Mouse (Mus musculus) intestine, embryonic 16.5 days (tissue): ENCODE results near the gene Slc25a1. TPM values are rescaled to one million over a fixed set of nuclear protein-coding genes. Genes with fewer than 3 reads are reported as not detected.

Source experiments
- ATAC-seq: fragments of 200-750 bp; cut with Nextera tagmentation; 2 replicates; pipeline ENCODE4 v1.8.0; 2017; ENCODE audit warnings: moderate TSS enrichment, moderate library complexity
- H3K27ac ChIP-seq: fragments of 300-500 bp; sonication (generic); 2 replicates; pipeline ENCODE4 v1.5.1; 2014; ENCODE audit warnings: mild to moderate bottlenecking, low read length
- H3K27me3 ChIP-seq: fragments of 300-500 bp; sonication (generic); replicated peaks from 2 replicates; pipeline ENCODE4 v1.6.1; 2014; ENCODE audit warnings: low read length, control low read depth, mixed read lengths; ENCODE audit not compliant: control insufficient read depth, insufficient read depth
- H3K36me3 ChIP-seq: fragments of 300-500 bp; sonication (generic); 2 replicates; pipeline ENCODE4 v1.6.1; 2014; ENCODE audit warnings: low read length, control low read depth; ENCODE audit not compliant: control insufficient read depth, insufficient read depth
- H3K4me1 ChIP-seq: fragments of 300-500 bp; sonication (generic); 2 replicates; pipeline ENCODE4 v1.6.1; 2014; ENCODE audit warnings: low read length, control low read depth, mixed read lengths; ENCODE audit not compliant: control insufficient read depth, insufficient read depth
- H3K4me2 ChIP-seq: fragments of 300-500 bp; sonication (generic); 2 replicates; pipeline ENCODE4 v1.6.1; 2014; ENCODE audit warnings: low read depth, low read length, control low read depth
- H3K4me3 ChIP-seq: fragments of 300-500 bp; sonication (generic); 2 replicates; pipeline ENCODE4 v1.5.1; 2014; ENCODE audit warnings: mild to moderate bottlenecking, low read length
- H3K9ac ChIP-seq: fragments of 300-500 bp; sonication (generic); 2 replicates; pipeline ENCODE4 v1.6.1; 2014; ENCODE audit warnings: low read depth, low read length
- H3K9me3 ChIP-seq: fragments of 300-500 bp; sonication (generic); 2 replicates; pipeline ENCODE4 v1.6.1; 2016; ENCODE audit warnings: low read length, control low read depth; ENCODE audit not compliant: control insufficient read depth
- WGBS: fragments of 180-500 bp; shearing (Covaris S2); extraction: QIAGEN DNeasy Blood & Tissue Kit; methylation state at CpG from one replicate; pipeline ENCODE4 v1.1.7; 2014; 5-methylcytosine and 5-hydroxymethylcytosine counted together
- polyA plus RNA-seq: library from polyadenylated mRNA; unstranded; fragments of >200 nt; fragmentation: Nextera tagmentation; extraction: Ambion mirVana; gene quantifications from 2 replicates; pipeline ENCODE4 v1.2.1, GENCODE M21; 2015

The Slc25a1 gene
- polyA plus RNA-seq, 1 experiment from 2014 or later = 255 TPM

DNA sequence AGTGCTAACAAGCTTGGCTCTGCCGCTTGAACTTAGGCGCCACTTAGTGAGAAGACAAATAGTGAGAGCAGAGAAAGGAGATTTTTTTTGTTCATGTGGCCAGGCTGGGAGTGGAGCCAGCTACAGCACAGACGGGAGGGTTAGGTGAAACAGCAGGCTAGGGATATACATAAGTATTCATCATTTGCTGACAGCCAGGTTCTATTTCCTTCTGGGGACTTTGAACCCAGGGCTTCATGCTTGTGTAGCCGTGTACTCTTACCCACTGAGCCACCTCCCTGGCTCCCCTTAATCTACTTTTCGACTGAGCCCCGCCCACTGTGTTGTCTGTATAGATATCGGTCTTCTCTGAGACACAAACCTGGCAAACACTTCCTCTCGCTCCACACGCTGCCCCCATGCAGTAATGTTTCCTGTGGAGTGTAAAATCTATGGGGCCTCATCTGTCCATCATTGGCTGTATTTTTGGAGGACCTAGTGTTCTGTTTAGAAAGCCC lies 11.3 kb upstream of the Slc25a1 start:
- no peaks in the 10 kb centered on the region for H3K9me3 ChIP-seq
- 31% methylated on average over 9 of the region's 9 CpGs for WGBS
- no peaks in the 10 kb centered on the region for H3K36me3 ChIP-seq
- H3K27me3 ChIP-seq = no peaks in the 10 kb centered on the region
- H3K4me3 ChIP-seq = no peak overlapping the region
- 0 out of 2 replicates have a peak overlapping the region, but pooled peaks have one; percentile 10 for H3K9ac ChIP-seq
- peaks cover 4% of the 10 kb centered on the region; the same call in 1 of the 2 replicates for H3K4me1 ChIP-seq
- peak overlapping the region; percentile 32; the same call in 1 of the 2 replicates for H3K4me2 ChIP-seq
- peak overlapping the region; percentile 64 for H3K27ac ChIP-seq
- ATAC-seq = peak; percentile 89

- ATAC-seq = peak; percentile 95
- Histone ChIP-seq H3K9me3 (no peaks in the 10 kb centered on the region), H3K27ac (peak overlapping the region; percentile 64), H3K4me3 (no peak overlapping the region), H3K36me3 (no peaks in the 10 kb centered on the region), H3K9ac (0 out of 2 replicates have a peak overlapping the region, but pooled peaks have one; percentile 10), H3K4me2 (peak overlapping the region; percentile 32; the same call in 1 of the 2 replicates), H3K4me1 (peaks cover 4% of the 10 kb centered on the region; the same call in 1 of the 2 replicates), H3K27me3 (no peaks in the 10 kb centered on the region)
- 7% methylated on average over 7 of the region's 7 CpGs for WGBS
Observed at GRCm38 (mm10) chr16:17938821-17939220, 10.8 kb upstream of the Slc25a1 start.

- H3K9ac ChIP-seq = no peak overlapping the region
- no peaks in the 10 kb centered on the region for H3K36me3 ChIP-seq
- WGBS = 57% methylated on average over 7 of the region's 7 CpGs
- H3K9me3 ChIP-seq = no peaks in the 10 kb centered on the region
- H3K4me3 ChIP-seq = no peak overlapping the region
- peaks cover 4% of the 10 kb centered on the region; the same call in 1 of the 2 replicates for H3K4me1 ChIP-seq
- ATAC-seq = no peak
- no peak overlapping the region for H3K4me2 ChIP-seq
- no peak overlapping the region for H3K27ac ChIP-seq
- H3K27me3 ChIP-seq = no peaks in the 10 kb centered on the region
Observed at GRCm38 (mm10) chr16:17938187-17938586, 10.2 kb upstream of the Slc25a1 start.

DNA sequence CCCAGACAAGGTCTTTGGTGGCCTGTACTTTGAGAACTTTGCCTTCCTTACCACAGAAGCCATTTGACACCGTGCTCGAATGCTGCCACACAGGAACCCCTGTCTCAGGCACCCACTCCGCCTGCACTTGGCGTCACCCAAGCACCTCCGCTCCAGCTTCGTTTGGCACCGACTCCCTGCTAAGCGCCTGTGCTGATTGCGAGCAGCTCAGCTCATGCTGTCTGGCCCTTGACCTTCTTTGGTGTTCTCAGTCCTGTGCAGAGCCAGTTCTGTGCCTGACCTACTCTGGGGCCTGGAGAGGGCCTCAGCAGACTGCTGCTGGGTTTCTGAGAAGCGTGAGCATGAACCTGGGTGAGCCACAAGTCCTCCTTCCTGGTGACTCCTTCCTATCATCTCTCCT lies 8.8 kb upstream of the Slc25a1 start:
- H3K4me2 ChIP-seq = no peak overlapping the region
- no peaks in the 10 kb centered on the region for H3K36me3 ChIP-seq
- no peak overlapping the region for H3K4me3 ChIP-seq
- no peak overlapping the region for H3K9ac ChIP-seq
- H3K27me3 ChIP-seq = no peaks in the 10 kb centered on the region
- WGBS = 84% methylated on average over 10 of the region's 10 CpGs
- H3K4me1 ChIP-seq = peaks cover 4% of the 10 kb centered on the region; the same call in 1 of the 2 replicates
- no peak for ATAC-seq
- no peaks in the 10 kb centered on the region for H3K9me3 ChIP-seq
- H3K27ac ChIP-seq = no peak overlapping the region

GRCm38 (mm10) chr16:17934445-17934910 lies 6.5 kb upstream of the Slc25a1 start:
- Histone ChIP-seq H3K27me3 (no peaks in the 10 kb centered on the region), H3K4me2 (no peak overlapping the region), H3K9ac (no peak overlapping the region), H3K4me1 (peaks cover 4% of the 10 kb centered on the region; the same call in 1 of the 2 replicates), H3K27ac (no peak overlapping the region), H3K36me3 (no peaks in the 10 kb centered on the region), H3K9me3 (no peaks in the 10 kb centered on the region), H3K4me3 (no peak overlapping the region)
- no peak for ATAC-seq
- WGBS = 72% methylated on average over 3 of the region's 3 CpGs

DNA sequence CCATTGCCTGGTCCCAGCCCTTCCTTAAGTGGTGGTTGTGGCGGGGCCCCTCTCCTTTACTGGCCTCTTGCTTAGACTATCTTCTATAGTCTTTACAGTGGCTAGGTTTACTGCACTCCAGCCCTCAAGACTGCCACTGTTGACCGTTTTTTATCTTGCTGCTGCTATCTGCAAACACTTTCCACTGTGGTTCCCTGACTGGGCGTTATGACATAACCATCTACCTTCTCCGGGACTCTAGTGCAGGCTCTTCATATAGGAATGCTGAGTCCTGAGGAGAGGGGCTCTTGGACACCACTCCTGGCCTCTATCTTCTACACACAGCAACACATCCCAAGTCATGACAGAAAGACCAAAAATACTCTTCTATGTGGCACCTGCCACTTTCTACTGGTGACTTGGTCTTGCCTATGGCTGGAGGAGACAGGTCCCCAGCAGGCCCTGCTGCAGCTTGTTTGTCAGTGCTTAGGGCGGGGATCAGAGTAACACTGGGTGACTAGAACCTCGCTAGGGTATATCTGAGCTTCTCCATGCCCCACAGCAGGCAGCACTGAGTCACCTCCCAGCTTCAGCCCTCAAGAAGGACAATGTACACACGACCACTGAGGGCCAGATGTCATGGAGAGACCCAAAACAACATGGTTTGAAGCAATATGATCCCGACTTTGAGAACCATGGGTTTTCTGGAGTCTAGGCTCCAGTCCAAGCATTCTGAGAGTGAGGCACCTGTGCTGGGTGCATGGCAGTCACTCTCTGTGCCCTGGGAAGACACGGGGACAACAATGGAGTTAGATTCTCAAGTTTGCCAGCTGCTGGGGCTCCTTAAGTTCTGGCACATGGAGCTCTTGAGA lies 5.8 kb upstream of the Slc25a1 start:
- no peak overlapping the region for H3K4me2 ChIP-seq
- H3K4me3 ChIP-seq = no peak overlapping the region
- no peak overlapping the region for H3K27ac ChIP-seq
- H3K9me3 ChIP-seq = no peaks in the 10 kb centered on the region
- H3K27me3 ChIP-seq = no peaks in the 10 kb centered on the region
- 64% methylated on average over 9 of the region's 9 CpGs for WGBS
- no peak overlapping the region for H3K9ac ChIP-seq
- ATAC-seq = no peak
- no peaks in the 10 kb centered on the region; the same call in 1 of the 2 replicates for H3K4me1 ChIP-seq
- no peaks in the 10 kb centered on the region for H3K36me3 ChIP-seq

GRCm38 (mm10) chr16:17931906-17932460 lies 4.0 kb upstream of the Slc25a1 start:
- H3K27ac ChIP-seq = no peak overlapping the region
- no peaks in the 10 kb centered on the region for H3K36me3 ChIP-seq
- WGBS = 83% methylated on average over 5 of the region's 5 CpGs
- no peak overlapping the region for H3K4me2 ChIP-seq
- no peaks in the 10 kb centered on the region for H3K9me3 ChIP-seq
- no peak overlapping the region for H3K9ac ChIP-seq
- no peaks in the 10 kb centered on the region for H3K27me3 ChIP-seq
- no peak for ATAC-seq
- H3K4me1 ChIP-seq = peaks cover 1% of the 10 kb centered on the region; the same call in 1 of the 2 replicates
- H3K4me3 ChIP-seq = no peak overlapping the region

- Histone ChIP-seq H3K27ac (no peak overlapping the region), H3K4me2 (no peak overlapping the region), H3K4me1 (peaks cover 9% of the 10 kb centered on the region; the same call in 1 of the 2 replicates), H3K4me3 (no peak overlapping the region), H3K36me3 (no peaks in the 10 kb centered on the region), H3K9ac (no peak overlapping the region), H3K27me3 (no peaks in the 10 kb centered on the region), H3K9me3 (no peaks in the 10 kb centered on the region)
- WGBS = 63% methylated on average over 2 of the region's 2 CpGs
- ATAC-seq = no peak
Observed at GRCm38 (mm10) chr16:17929631-17930030, 1.6 kb upstream of the Slc25a1 start.

- Histone ChIP-seq H3K36me3 (no peaks in the 10 kb centered on the region), H3K4me2 (peak overlapping the region; percentile 95; the same call in 1 of the 2 replicates)
- WGBS = 11% methylated on average over 2 of the region's 2 CpGs
Observed at GRCm38 (mm10) chr16:17929211-17929610, 1.2 kb upstream of the Slc25a1 start.

More at GRCm38 (mm10) chr16:17929211-17929610, 1.2 kb upstream of the Slc25a1 start:
- no peak for ATAC-seq
- Histone ChIP-seq H3K9ac (peak overlapping the region; percentile 91), H3K4me1 (peaks cover 9% of the 10 kb centered on the region; the same call in 1 of the 2 replicates), H3K9me3 (no peaks in the 10 kb centered on the region), H3K4me3 (no peak overlapping the region), H3K27ac (peak overlapping the region; percentile 99), H3K27me3 (no peaks in the 10 kb centered on the region)
